Mouse (Mus musculus): ENCODE measurements at regions not wholly inside any gene's neighbourhood (a gene's known extent, or its start where the extent isn't known, plus 50 kb on each side); places are given as distances from the start of the nearest gene placed in this dataset.

- no peak overlapping the region for H3K4me2 ChIP-seq
- H3K36me3 ChIP-seq, result no peaks in the 10 kb centered on the region
- no peaks in the 10 kb centered on the region for H3K9me3 ChIP-seq (replicated peaks)
- ATAC-seq (ENCODE audit: insufficient number of reproducible peaks, low FRiP score), result no peak
- H3K9ac ChIP-seq, result no peak overlapping the region
- no peak overlapping the region for H3K27ac ChIP-seq (ENCODE audit: poor library complexity, severe bottlenecking)
- no peak overlapping the region for H3K4me3 ChIP-seq
- H3K27me3 ChIP-seq (replicated peaks), result no peaks in the 10 kb centered on the region
- H3K4me1 ChIP-seq (replicated peaks), result peaks cover 5% of the 10 kb centered on the region; the same call in 1 of the 2 replicates
- WGBS, result 46% methylated on average over 4 of the region's 4 CpGs
These were observed 187.8 kb upstream of the Adamts9 start for GRCm38 (mm10) chr6:93130946-93131685.

GRCm38 (mm10) chr6:93119482-93119881 lies 176.2 kb upstream of the Adamts9 start:
- Histone ChIP-seq H3K9me3 (replicated peaks) (no peaks in the 10 kb centered on the region), H3K4me1 (replicated peaks) (no peaks in the 10 kb centered on the region), H3K4me3 (no peak overlapping the region), H3K27me3 (replicated peaks) (no peaks in the 10 kb centered on the region), H3K9ac (no peak overlapping the region), H3K4me2 (no peak overlapping the region), H3K27ac (ENCODE audit: poor library complexity, severe bottlenecking) (no peak overlapping the region), H3K36me3 (no peaks in the 10 kb centered on the region)
- ATAC-seq (ENCODE audit: insufficient number of reproducible peaks, low FRiP score), result no peak
- 65% methylated on average over 12 of the region's 12 CpGs for WGBS

- 60% methylated on average over 3 of the region's 3 CpGs for WGBS
- Histone ChIP-seq H3K9me3 (replicated peaks) (no peaks in the 10 kb centered on the region), H3K36me3 (no peaks in the 10 kb centered on the region), H3K4me3 (no peak overlapping the region), H3K4me1 (replicated peaks) (no peaks in the 10 kb centered on the region), H3K27me3 (replicated peaks) (no peaks in the 10 kb centered on the region), H3K27ac (ENCODE audit: poor library complexity, severe bottlenecking) (no peak overlapping the region), H3K4me2 (no peak overlapping the region), H3K9ac (no peak overlapping the region)
- ATAC-seq (ENCODE audit: insufficient number of reproducible peaks, low FRiP score), result no peak
These were observed 170.1 kb upstream of the Adamts9 start for GRCm38 (mm10) chr6:93113361-93113760.

GRCm38 (mm10) chr6:93094730-93095360 lies 151.6 kb upstream of the Adamts9 start:
- Histone ChIP-seq H3K36me3 (no peaks in the 10 kb centered on the region), H3K4me2 (no peak overlapping the region), H3K9ac (no peak overlapping the region), H3K27me3 (replicated peaks) (no peaks in the 10 kb centered on the region), H3K27ac (ENCODE audit: poor library complexity, severe bottlenecking) (no peak overlapping the region), H3K4me3 (no peak overlapping the region), H3K9me3 (replicated peaks) (no peaks in the 10 kb centered on the region), H3K4me1 (replicated peaks) (no peaks in the 10 kb centered on the region)
- no peak for ATAC-seq (ENCODE audit: insufficient number of reproducible peaks, low FRiP score)
- 65% methylated on average over 5 of the region's 5 CpGs for WGBS

- Histone ChIP-seq H3K9me3 (replicated peaks) (no peaks in the 10 kb centered on the region), H3K4me2 (no peak overlapping the region), H3K4me3 (no peak overlapping the region), H3K9ac (no peak overlapping the region), H3K4me1 (replicated peaks) (no peaks in the 10 kb centered on the region), H3K27ac (ENCODE audit: poor library complexity, severe bottlenecking) (no peak overlapping the region), H3K27me3 (replicated peaks) (no peaks in the 10 kb centered on the region), H3K36me3 (no peaks in the 10 kb centered on the region)
- 83% methylated on average over 2 of the region's 2 CpGs for WGBS
- no peak for ATAC-seq (ENCODE audit: insufficient number of reproducible peaks, low FRiP score)
These were observed 150.5 kb upstream of the Adamts9 start for GRCm38 (mm10) chr6:93093770-93094169.

- Histone ChIP-seq H3K4me1 (replicated peaks) (no peaks in the 10 kb centered on the region), H3K4me2 (no peak overlapping the region), H3K9me3 (replicated peaks) (no peaks in the 10 kb centered on the region), H3K4me3 (no peak overlapping the region), H3K27ac (ENCODE audit: poor library complexity, severe bottlenecking) (no peak overlapping the region), H3K9ac (no peak overlapping the region), H3K36me3 (no peaks in the 10 kb centered on the region), H3K27me3 (replicated peaks) (no peaks in the 10 kb centered on the region)
- no peak for ATAC-seq (ENCODE audit: insufficient number of reproducible peaks, low FRiP score)
- WGBS, result 76% methylated on average over 2 of the region's 2 CpGs
These were observed 144.0 kb upstream of the Adamts9 start for GRCm38 (mm10) chr6:93087329-93087728.

- no peaks in the 10 kb centered on the region for H3K9me3 ChIP-seq (replicated peaks)
- H3K27me3 ChIP-seq (replicated peaks), result no peaks in the 10 kb centered on the region
- no peak overlapping the region for H3K4me3 ChIP-seq
- H3K27ac ChIP-seq (ENCODE audit: poor library complexity, severe bottlenecking), result no peak overlapping the region
- no peaks in the 10 kb centered on the region for H3K4me1 ChIP-seq (replicated peaks)
- H3K36me3 ChIP-seq, result no peaks in the 10 kb centered on the region
- no peak for ATAC-seq (ENCODE audit: insufficient number of reproducible peaks, low FRiP score)
- H3K4me2 ChIP-seq, result no peak overlapping the region
- 83% methylated on average over 1 of the region's 1 CpGs for WGBS
- no peak overlapping the region for H3K9ac ChIP-seq
These were observed 141.0 kb upstream of the Adamts9 start for GRCm38 (mm10) chr6:93084286-93084685.

- no peaks in the 10 kb centered on the region for H3K36me3 ChIP-seq
- no peak for ATAC-seq (ENCODE audit: insufficient number of reproducible peaks, low FRiP score)
- H3K27ac ChIP-seq (ENCODE audit: poor library complexity, severe bottlenecking), result no peak overlapping the region
- no peak overlapping the region for H3K9ac ChIP-seq
- no peaks in the 10 kb centered on the region for H3K27me3 ChIP-seq (replicated peaks)
- 80% methylated on average over 6 of the region's 6 CpGs for WGBS
- no peaks in the 10 kb centered on the region for H3K9me3 ChIP-seq (replicated peaks)
- H3K4me2 ChIP-seq, result no peak overlapping the region
- H3K4me3 ChIP-seq, result no peak overlapping the region
- no peaks in the 10 kb centered on the region for H3K4me1 ChIP-seq (replicated peaks)
These were observed 140.4 kb upstream of the Adamts9 start for GRCm38 (mm10) chr6:93083716-93084115.

GRCm38 (mm10) chr6:93082205-93082604 lies 138.9 kb upstream of the Adamts9 start:
- no peaks in the 10 kb centered on the region for H3K9me3 ChIP-seq (replicated peaks)
- no peak for ATAC-seq (ENCODE audit: insufficient number of reproducible peaks, low FRiP score)
- H3K4me1 ChIP-seq (replicated peaks), result no peaks in the 10 kb centered on the region
- H3K36me3 ChIP-seq, result no peaks in the 10 kb centered on the region
- H3K4me2 ChIP-seq, result no peak overlapping the region
- WGBS, result 75% methylated on average over 4 of the region's 4 CpGs
- H3K4me3 ChIP-seq, result no peak overlapping the region
- H3K27ac ChIP-seq (ENCODE audit: poor library complexity, severe bottlenecking), result no peak overlapping the region
- H3K27me3 ChIP-seq (replicated peaks), result no peaks in the 10 kb centered on the region
- no peak overlapping the region for H3K9ac ChIP-seq

- H3K9ac ChIP-seq, result no peak overlapping the region
- ATAC-seq (ENCODE audit: insufficient number of reproducible peaks, low FRiP score), result no peak
- H3K4me2 ChIP-seq, result no peak overlapping the region
- H3K27ac ChIP-seq (ENCODE audit: poor library complexity, severe bottlenecking), result no peak overlapping the region
- no peaks in the 10 kb centered on the region for H3K36me3 ChIP-seq
- WGBS, result 89% methylated on average over 1 of the region's 1 CpGs
- no peak overlapping the region for H3K4me3 ChIP-seq
- peaks cover 11% of the 10 kb centered on the region for H3K4me1 ChIP-seq (replicated peaks)
- no peaks in the 10 kb centered on the region for H3K27me3 ChIP-seq (replicated peaks)
- no peaks in the 10 kb centered on the region for H3K9me3 ChIP-seq (replicated peaks)
These were observed 133.4 kb upstream of the Adamts9 start for GRCm38 (mm10) chr6:93076681-93077080.

GRCm38 (mm10) chr6:93075867-93076266 lies 132.6 kb upstream of the Adamts9 start:
- H3K9me3 ChIP-seq (replicated peaks), result no peaks in the 10 kb centered on the region
- H3K36me3 ChIP-seq, result no peaks in the 10 kb centered on the region
- no peak for ATAC-seq (ENCODE audit: insufficient number of reproducible peaks, low FRiP score)
- 56% methylated on average over 5 of the region's 5 CpGs for WGBS
- H3K9ac ChIP-seq, result no peak overlapping the region
- no peak overlapping the region for H3K27ac ChIP-seq (ENCODE audit: poor library complexity, severe bottlenecking)
- H3K4me3 ChIP-seq, result no peak overlapping the region
- H3K4me1 ChIP-seq (replicated peaks), result peaks cover 11% of the 10 kb centered on the region
- H3K27me3 ChIP-seq (replicated peaks), result no peaks in the 10 kb centered on the region
- H3K4me2 ChIP-seq, result no peak overlapping the region

GRCm38 (mm10) chr6:93075011-93075410 lies 131.7 kb upstream of the Adamts9 start:
- H3K4me3 ChIP-seq, result no peak overlapping the region
- no peak for ATAC-seq (ENCODE audit: insufficient number of reproducible peaks, low FRiP score)
- H3K4me2 ChIP-seq, result no peak overlapping the region
- H3K9ac ChIP-seq, result no peak overlapping the region
- H3K4me1 ChIP-seq (replicated peaks), result peaks cover 11% of the 10 kb centered on the region
- H3K27me3 ChIP-seq (replicated peaks), result no peaks in the 10 kb centered on the region
- 52% methylated on average over 4 of the region's 4 CpGs for WGBS
- no peak overlapping the region for H3K27ac ChIP-seq (ENCODE audit: poor library complexity, severe bottlenecking)
- H3K9me3 ChIP-seq (replicated peaks), result no peaks in the 10 kb centered on the region
- no peaks in the 10 kb centered on the region for H3K36me3 ChIP-seq
